Mouse (Mus musculus): ENCODE measurements at regions not wholly inside any gene's neighbourhood (a gene's known extent, or its start where the extent isn't known, plus 50 kb on each side); places are given as distances from the start of the nearest gene placed in this dataset.
"Not testable (repeated sequence)": the region's sequence is repeated elsewhere in the genome, so short reads cannot be mapped to it uniquely, and the experiment has no call there.

DNA sequence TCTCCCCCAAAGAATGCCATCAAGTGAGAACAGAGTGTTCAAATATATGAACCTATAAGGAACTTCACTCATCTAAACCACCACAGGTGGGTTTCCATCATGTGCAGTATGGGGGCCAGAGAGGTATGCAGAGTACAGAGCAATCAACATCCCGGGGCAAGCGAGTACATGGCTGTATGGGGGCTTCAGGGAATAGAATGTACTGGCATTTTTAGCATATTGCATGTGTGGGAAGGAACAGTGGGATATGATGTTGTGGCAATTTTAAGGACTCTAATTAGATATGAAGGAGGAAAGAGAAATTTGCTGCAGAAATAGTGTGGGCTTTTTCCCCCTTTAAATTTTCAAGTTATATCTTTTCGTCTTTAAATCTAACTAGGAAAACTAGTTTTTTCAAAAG lies 344.0 kb downstream of the Trib2 start:
- no peak overlapping the region for H3K4me3 ChIP-seq (ENCODE audit: extremely low read depth, insufficient read depth, insufficient read length)
- no peak for TF ChIP-seq CTCF (IDR thresholded peaks at IDR 0.05; ENCODE audit: extremely low read depth, insufficient read depth, insufficient read length, insufficient replicate concordance)
- no peak for TF ChIP-seq POLR2A (IDR thresholded peaks at IDR 0.05; ENCODE audit: low read depth, low read length)
- H3K4me1 ChIP-seq (ENCODE audit: control insufficient read depth, insufficient read depth, insufficient read length) = no peaks in the 10 kb centered on the region
- DNase-seq (ENCODE audit: low read depth in 1 of 2, low spot score in 2 of 2) = no peak
- no peaks in the 10 kb centered on the region for H3K27me3 ChIP-seq (ENCODE audit: control insufficient read depth, insufficient read depth, low read length)
- no peaks in the 10 kb centered on the region for H3K36me3 ChIP-seq (ENCODE audit: control insufficient read depth, insufficient read depth, low read length)
- no peak overlapping the region for H3K27ac ChIP-seq (ENCODE audit: insufficient read depth, low read length)
- WGBS = 87% methylated on average over 3 of the region's 3 CpGs

DNA sequence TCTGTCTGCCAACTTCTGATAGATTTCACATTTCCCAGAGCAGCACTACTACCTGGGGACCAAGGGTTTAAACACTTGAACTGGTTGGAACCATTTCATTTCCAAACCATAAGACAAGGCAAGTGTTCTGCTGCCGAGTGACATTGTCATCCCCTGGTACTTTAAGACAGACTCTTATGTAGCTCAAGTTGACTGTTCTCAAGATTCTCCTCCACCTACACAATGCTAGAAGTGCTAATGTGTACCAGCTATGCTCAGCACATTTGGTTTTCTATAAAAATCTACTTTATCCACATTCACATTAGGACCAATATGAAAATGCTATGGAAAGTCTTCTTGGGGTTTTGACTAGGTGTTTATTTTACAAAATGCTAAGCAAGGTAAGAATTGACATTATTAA lies 357.3 kb downstream of the Trib2 start:
- TF ChIP-seq CTCF (IDR thresholded peaks at IDR 0.05; ENCODE audit: extremely low read depth, insufficient read depth, insufficient read length, insufficient replicate concordance) (no peak), POLR2A (IDR thresholded peaks at IDR 0.05; ENCODE audit: low read depth, low read length) (no peak)
- Histone ChIP-seq H3K27me3 (ENCODE audit: control insufficient read depth, insufficient read depth, low read length) (no peaks in the 10 kb centered on the region), H3K36me3 (ENCODE audit: control insufficient read depth, insufficient read depth, low read length) (no peaks in the 10 kb centered on the region), H3K4me3 (ENCODE audit: extremely low read depth, insufficient read depth, insufficient read length) (no peak overlapping the region), H3K27ac (ENCODE audit: insufficient read depth, low read length) (no peak overlapping the region), H3K4me1 (ENCODE audit: control insufficient read depth, insufficient read depth, insufficient read length) (no peaks in the 10 kb centered on the region)
- 89% methylated on average over 1 of the region's 1 CpGs for WGBS
- DNase-seq (ENCODE audit: low read depth in 1 of 2, low spot score in 2 of 2) = no peak

DNA sequence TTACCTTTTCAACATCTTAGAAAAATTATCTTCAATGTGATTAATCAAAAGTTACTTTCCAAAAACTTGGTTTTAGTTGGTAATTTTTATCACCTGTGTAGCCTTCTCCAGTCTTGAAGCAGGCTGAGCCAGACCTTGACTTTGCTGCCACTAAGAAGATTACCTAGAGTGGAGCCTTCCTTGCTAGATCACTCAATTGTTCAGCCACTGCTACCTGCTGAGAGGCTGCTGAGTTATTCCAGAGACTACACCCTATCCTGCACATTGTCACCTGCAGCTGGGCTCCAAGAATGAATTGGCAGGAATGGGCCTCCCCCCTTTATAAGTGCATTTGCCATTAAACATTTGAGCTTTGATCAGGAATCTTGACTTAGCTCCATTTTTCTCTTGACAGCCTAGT lies 360.4 kb downstream of the Trib2 start:
- H3K27me3 ChIP-seq (ENCODE audit: control insufficient read depth, insufficient read depth, low read length); H3K36me3 ChIP-seq (ENCODE audit: control insufficient read depth, insufficient read depth, low read length); H3K4me3 ChIP-seq (ENCODE audit: extremely low read depth, insufficient read depth, insufficient read length); H3K4me1 ChIP-seq (ENCODE audit: control insufficient read depth, insufficient read depth, insufficient read length); H3K27ac ChIP-seq (ENCODE audit: insufficient read depth, low read length); DNase-seq (ENCODE audit: low read depth in 1 of 2, low spot score in 2 of 2): not testable (repeated sequence)

DNA sequence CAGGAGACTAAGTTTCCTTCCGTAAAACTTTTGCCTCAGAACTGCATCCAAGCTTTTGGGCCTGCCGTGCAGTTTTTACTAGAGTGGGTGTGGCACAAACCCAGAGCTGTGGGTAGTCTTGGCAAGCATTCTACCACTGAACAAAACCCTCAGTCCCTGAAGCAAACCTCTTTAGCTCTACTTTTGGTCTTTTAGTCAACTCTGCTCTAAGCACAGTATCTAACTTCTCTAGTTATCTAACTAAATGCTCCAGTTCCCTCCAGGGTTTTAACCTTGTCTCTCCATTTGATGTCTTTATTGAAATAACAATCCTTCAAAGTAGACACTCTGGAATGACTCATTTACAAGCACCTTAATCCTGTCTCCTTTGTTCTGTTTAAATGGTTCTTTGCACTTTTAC lies 361.0 kb downstream of the Trib2 start:
- DNase-seq (ENCODE audit: low read depth in 1 of 2, low spot score in 2 of 2) = no peak
- no peak overlapping the region for H3K4me3 ChIP-seq (ENCODE audit: extremely low read depth, insufficient read depth, insufficient read length)
- TF ChIP-seq CTCF (IDR thresholded peaks at IDR 0.05; ENCODE audit: extremely low read depth, insufficient read depth, insufficient read length, insufficient replicate concordance) (no peak), POLR2A (IDR thresholded peaks at IDR 0.05; ENCODE audit: low read depth, low read length) (no peak)
- 93% methylated on average over 2 of the region's 2 CpGs for WGBS
- H3K27me3 ChIP-seq (ENCODE audit: control insufficient read depth, insufficient read depth, low read length) = no peaks in the 10 kb centered on the region
- no peak overlapping the region for H3K27ac ChIP-seq (ENCODE audit: insufficient read depth, low read length)
- no peaks in the 10 kb centered on the region for H3K4me1 ChIP-seq (ENCODE audit: control insufficient read depth, insufficient read depth, insufficient read length)
- H3K36me3 ChIP-seq (ENCODE audit: control insufficient read depth, insufficient read depth, low read length) = no peaks in the 10 kb centered on the region

DNA sequence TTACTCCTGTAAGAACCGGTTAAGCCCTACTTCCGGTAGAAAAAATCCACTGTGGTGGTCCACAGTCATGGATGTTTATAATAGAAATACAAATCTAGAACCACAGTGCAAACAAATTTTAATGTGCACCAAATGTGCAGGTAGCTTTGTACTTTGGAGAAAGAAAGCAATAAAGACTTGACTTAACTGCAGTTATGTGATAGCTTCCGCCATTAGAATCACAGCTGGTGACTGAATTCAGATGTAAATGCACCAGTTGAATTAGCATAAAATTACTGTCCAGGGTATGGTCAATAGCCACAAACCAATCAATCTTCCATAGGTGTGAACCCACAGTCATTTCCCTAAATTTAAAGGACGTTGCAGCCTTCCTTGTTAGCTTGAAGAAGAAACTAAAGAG lies 367.2 kb downstream of the Trib2 start:
- Histone ChIP-seq H3K27ac (ENCODE audit: insufficient read depth, low read length) (no peak overlapping the region), H3K36me3 (ENCODE audit: control insufficient read depth, insufficient read depth, low read length) (no peaks in the 10 kb centered on the region), H3K4me3 (ENCODE audit: extremely low read depth, insufficient read depth, insufficient read length) (no peak overlapping the region), H3K4me1 (ENCODE audit: control insufficient read depth, insufficient read depth, insufficient read length) (no peaks in the 10 kb centered on the region), H3K27me3 (ENCODE audit: control insufficient read depth, insufficient read depth, low read length) (no peaks in the 10 kb centered on the region)
- TF ChIP-seq POLR2A (IDR thresholded peaks at IDR 0.05; ENCODE audit: low read depth, low read length) (no peak), CTCF (IDR thresholded peaks at IDR 0.05; ENCODE audit: extremely low read depth, insufficient read depth, insufficient read length, insufficient replicate concordance) (no peak)
- no peak for DNase-seq (ENCODE audit: low read depth in 1 of 2, low spot score in 2 of 2)
- WGBS = 81% methylated on average over 4 of the region's 4 CpGs

DNA sequence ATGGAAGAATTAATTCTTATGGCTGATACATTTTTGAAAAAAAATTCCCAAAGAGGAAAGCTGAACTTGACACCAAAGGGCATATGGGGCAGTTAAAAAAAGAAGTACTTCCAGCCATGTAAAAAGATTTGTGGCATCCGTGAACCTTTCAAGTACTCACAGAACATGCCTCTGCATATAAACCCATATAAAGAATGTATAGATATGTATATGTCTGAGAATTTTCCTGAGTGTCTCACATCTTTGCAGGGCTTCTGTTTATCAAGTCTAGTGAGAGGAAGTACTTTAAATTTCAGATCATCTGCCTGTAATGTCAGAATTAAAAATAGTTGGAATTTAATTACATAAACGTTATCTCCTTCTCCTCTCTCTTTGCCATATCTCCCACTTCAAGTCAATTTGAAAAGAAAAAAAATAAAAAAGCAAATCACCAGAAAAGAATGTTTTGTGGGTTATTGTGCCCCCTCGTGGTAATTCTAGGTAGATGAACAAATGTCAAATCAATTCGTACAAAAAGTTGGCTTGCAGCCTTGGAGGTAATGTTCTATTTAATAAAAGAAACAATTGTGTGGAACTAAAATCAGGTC lies 400.4 kb downstream of the Trib2 start:
- no peaks in the 10 kb centered on the region for H3K36me3 ChIP-seq (ENCODE audit: control insufficient read depth, insufficient read depth, low read length)
- H3K4me1 ChIP-seq (ENCODE audit: control insufficient read depth, insufficient read depth, insufficient read length) = no peaks in the 10 kb centered on the region
- DNase-seq (ENCODE audit: low read depth in 1 of 2, low spot score in 2 of 2) = no peak
- TF ChIP-seq CTCF (IDR thresholded peaks at IDR 0.05; ENCODE audit: extremely low read depth, insufficient read depth, insufficient read length, insufficient replicate concordance) = no peak
- TF ChIP-seq POLR2A (IDR thresholded peaks at IDR 0.05; ENCODE audit: low read depth, low read length) = no peak
- no peaks in the 10 kb centered on the region for H3K27me3 ChIP-seq (ENCODE audit: control insufficient read depth, insufficient read depth, low read length)
- no peak overlapping the region for H3K27ac ChIP-seq (ENCODE audit: insufficient read depth, low read length)
- H3K4me3 ChIP-seq (ENCODE audit: extremely low read depth, insufficient read depth, insufficient read length) = no peak overlapping the region
- WGBS = 26% methylated on average over 4 of the region's 4 CpGs

DNA sequence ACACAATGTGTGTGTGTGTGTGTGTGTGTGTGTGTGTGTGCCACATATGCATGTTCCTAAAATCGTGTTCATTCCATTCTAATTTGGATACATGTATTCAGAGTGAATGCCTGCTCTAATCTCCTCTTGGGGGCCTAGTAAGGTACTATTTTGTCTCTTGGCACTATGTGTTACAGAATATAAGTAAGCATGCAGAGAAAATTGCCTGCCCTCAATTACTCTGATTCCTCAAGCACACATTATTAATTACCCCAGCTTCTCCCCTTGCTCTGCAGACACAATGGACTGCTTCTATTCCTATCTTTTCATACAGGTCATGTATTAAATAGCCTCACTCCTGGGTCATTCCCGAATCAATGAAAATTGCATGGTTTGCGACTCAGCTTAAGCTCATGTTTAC lies 406.3 kb downstream of the Trib2 start:
- TF ChIP-seq POLR2A (IDR thresholded peaks at IDR 0.05; ENCODE audit: low read depth, low read length) (no peak), CTCF (IDR thresholded peaks at IDR 0.05; ENCODE audit: extremely low read depth, insufficient read depth, insufficient read length, insufficient replicate concordance) (no peak)
- no peak overlapping the region for H3K27ac ChIP-seq (ENCODE audit: insufficient read depth, low read length)
- no peaks in the 10 kb centered on the region for H3K36me3 ChIP-seq (ENCODE audit: control insufficient read depth, insufficient read depth, low read length)
- no peak overlapping the region for H3K4me3 ChIP-seq (ENCODE audit: extremely low read depth, insufficient read depth, insufficient read length)
- 74% methylated on average over 3 of the region's 3 CpGs for WGBS
- no peak for DNase-seq (ENCODE audit: low read depth in 1 of 2, low spot score in 2 of 2)
- no peaks in the 10 kb centered on the region for H3K4me1 ChIP-seq (ENCODE audit: control insufficient read depth, insufficient read depth, insufficient read length)
- no peaks in the 10 kb centered on the region for H3K27me3 ChIP-seq (ENCODE audit: control insufficient read depth, insufficient read depth, low read length)

DNA sequence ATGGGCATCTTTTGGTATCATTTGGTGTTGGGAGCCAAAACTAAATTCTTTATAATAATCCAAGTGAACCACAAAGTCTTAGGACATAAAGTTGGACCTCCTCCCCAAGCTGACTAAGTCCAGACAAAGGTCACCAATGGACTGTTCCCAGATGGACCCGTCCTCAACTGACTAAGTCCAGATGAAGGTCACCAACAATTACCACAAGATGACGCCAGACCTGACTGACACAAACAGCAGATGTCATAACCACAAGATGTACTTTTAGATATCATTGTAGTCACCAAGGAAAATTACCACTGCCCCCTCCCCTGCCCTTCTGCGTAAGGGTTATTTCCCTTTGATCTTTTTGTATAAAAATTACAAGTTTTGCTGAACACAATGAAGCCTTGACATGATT lies 409.1 kb downstream of the Trib2 start:
- not testable (repeated sequence) for H3K36me3 ChIP-seq (ENCODE audit: control insufficient read depth, insufficient read depth, low read length); H3K4me1 ChIP-seq (ENCODE audit: control insufficient read depth, insufficient read depth, insufficient read length); DNase-seq (ENCODE audit: low read depth in 1 of 2, low spot score in 2 of 2); H3K4me3 ChIP-seq (ENCODE audit: extremely low read depth, insufficient read depth, insufficient read length); H3K27ac ChIP-seq (ENCODE audit: insufficient read depth, low read length); H3K27me3 ChIP-seq (ENCODE audit: control insufficient read depth, insufficient read depth, low read length)
- WGBS = 75% methylated on average over 3 of the region's 3 CpGs
